Mouse (Mus musculus) left cerebral cortex, adult 18-20 months (tissue): Measurements from ENCODE around the gene Akap6. TPM values are rescaled to one million over a fixed set of nuclear protein-coding genes. Genes with fewer than 3 reads are reported as not detected.
A peak's percentile ranks its signal among the peaks of the same experiment; 100 is the strongest.

Experiments
- DNase-seq, 2 experiments: peaks; one replicate each; pipeline ENCODE4 v3.0.0; 2021 to 2022; ENCODE audit warnings: low spot score in 2 of 2, mixed read lengths in 1 of 2
- total RNA-seq, 2 experiments: library from RNA; stranded (reverse); gene quantifications; 2 replicates each; pipeline ENCODE4 v1.2.3; 2021

The Akap6 gene
- total RNA-seq, 2 experiments from 2014 or later: 159 to 164 TPM

DNA sequence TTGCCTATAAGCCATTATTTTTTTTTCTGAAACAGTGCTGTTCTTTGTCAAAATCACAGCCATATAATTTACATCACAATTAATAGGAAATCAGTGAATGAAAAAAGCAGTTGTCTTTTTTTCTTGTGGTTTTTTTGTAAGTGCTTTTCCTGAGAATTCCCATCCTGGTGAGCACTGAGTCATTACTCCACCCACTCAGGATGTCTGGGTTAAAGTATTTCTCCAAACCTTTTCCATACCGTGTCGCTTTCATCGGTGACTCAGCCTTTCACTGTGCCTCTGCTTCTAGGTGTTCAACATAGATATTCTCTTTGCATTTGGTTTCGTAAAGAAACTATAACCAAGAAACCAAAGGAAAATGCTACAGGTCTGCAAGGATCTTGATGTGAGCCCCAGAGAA is 328.1 kb downstream of the Akap6 start:
- peak in 1 of 2 experiments; percentile 26 for DNase-seq

GRCm38 (mm10) chr12:53028926-53029325 is 329.7 kb downstream of the Akap6 start:
- DNase-seq: peak; percentile 33 to 46

- DNase-seq: no peak
Observed at GRCm38 (mm10) chr12:53029910-53030309, 330.7 kb downstream of the Akap6 start.

- no peak for DNase-seq
Observed at GRCm38 (mm10) chr12:53032762-53033161, 333.6 kb downstream of the Akap6 start.

DNA sequence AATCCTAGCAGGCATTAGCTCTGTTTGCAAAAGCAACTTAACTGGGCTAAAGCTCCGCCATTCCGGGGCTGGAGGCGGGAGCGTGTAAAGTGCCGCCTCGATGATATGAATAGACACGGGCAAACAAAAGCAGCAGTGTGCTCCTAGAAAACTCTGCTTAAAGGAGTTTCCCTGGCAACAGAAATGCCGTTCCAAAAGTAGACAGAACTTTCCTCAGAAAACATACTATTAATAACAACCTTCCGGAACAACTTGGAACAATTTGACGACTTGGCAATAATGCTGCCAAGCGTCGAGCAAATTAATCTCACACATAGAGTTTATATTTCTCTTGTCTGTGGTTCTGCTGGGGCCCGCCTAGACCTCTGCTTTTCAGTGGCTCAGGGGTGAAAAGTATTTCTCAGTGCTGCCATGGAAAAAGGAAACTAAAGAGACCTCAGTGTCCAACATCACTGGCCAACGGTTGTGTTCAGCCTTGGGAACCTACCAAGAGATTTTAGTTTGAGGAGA is 334.3 kb downstream of the Akap6 start:
- DNase-seq: peak; percentile 70 to 82

DNA sequence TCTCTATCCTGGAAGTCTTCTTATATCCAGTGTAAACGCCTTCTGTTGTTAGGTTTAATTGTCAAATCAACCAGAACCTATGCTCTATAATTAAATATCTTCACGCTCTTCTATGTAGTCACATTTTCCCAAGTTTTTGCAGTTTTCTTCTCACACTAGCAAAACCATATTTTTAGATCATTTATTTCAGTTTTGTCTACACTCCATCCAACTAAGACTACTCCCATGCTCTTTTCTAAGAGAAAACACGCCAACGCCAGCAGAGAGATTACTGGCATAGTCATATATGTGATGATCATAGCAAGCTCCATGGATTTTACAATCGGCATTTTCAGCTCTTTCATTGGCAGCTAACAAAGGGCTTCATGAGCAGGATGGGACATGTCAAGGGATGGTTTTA is 341.5 kb downstream of the Akap6 start:
- DNase-seq: no peak

DNA sequence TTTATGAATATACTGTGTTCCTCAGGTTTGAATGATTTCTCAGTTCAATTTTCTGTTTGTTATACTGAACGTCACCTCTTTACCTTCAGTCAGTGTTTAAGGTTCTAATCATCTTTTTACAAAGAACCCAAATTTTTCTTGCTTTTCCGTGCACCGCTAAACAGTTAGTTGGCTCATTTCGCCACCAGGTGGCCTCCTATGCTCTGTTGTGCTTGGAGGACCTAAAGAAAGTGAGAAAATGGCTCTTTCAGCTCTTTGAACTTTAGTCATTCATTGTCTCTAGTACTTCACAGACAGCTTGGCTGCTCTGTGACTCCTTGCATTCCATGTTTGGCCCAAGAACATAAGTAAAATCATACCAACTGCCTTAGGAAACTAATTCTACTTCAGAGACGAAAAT is 343.6 kb downstream of the Akap6 start:
- DNase-seq: no peak

DNA sequence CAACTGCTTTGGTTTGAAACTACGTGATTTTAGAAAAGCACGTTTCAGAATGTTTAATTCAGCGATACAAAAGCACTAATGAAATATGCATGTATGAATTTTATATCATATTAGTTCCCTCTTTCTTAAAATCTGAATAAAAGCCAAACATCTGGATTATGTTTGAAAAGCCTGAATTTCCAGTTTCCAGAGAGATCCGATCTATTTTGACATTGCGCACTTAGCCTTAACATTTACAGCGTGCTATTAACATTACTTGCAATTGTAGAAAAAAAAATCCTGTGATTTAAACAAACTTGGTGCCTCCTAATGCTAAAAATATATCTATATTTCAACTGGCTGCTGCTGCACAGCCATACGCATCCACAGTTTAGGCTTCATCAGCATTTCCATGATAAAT is 358.4 kb downstream of the Akap6 start:
- no peak for DNase-seq

GRCm38 (mm10) chr12:53060903-53061302 is 361.7 kb downstream of the Akap6 start:
- DNase-seq: no peak

DNA sequence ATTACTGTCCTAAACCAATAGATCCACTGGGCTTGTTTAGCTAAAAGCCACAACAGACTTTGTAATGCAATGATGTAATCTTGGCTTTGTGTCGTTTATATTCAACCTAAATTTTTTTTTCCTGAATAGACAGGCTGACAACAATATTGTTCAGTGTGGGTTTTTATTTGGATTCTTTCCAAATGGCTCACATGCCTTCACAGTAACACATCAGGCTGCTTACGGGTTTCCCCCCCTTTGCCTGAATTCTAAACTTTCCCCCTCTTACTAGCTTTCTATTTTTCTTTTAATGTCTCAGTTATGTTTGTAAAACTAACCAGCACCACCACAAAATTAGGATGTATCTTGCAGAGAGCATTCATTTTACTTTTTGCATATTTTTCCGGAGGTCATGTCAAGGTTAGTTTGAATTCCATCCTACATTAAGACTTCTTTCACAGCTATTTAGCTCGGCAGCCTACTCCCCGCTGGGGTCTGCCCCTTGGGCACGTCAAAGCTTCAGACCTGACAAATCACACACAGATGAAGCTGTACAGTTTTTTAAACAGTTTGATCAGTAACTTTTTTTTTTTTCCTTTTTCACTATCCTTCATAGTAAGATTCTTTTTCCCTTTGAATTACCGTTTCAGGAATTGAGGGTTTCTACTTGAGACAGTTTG is 362.4 kb downstream of the Akap6 start:
- DNase-seq: no peak

GRCm38 (mm10) chr12:53063003-53063402 is 363.8 kb downstream of the Akap6 start:
- DNase-seq: no peak

DNA sequence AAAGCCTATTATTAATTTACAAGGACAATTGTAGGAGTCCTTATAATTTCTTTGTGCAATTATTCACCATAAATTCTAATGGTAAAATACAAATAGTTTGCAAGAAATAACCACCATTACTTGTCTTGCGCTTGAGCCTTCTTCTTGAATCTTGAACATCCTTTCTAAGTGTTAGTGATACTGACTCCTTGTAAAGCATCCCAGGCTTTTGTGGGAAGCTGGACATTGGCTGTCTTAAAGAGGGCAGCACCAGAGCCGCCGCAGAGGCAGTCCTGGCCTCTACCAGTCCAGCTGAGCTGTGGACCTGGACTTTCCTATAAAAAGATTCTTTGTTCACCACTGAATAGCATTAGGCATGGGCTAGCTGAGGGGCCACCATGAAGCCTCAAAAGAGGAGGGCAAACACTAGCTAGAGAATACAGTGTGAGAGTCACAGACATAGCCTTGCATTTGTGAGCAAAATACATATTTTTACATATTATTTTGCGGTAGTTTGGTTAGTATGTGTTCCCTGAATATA is 365.1 kb downstream of the Akap6 start:
- no peak for DNase-seq

DNA sequence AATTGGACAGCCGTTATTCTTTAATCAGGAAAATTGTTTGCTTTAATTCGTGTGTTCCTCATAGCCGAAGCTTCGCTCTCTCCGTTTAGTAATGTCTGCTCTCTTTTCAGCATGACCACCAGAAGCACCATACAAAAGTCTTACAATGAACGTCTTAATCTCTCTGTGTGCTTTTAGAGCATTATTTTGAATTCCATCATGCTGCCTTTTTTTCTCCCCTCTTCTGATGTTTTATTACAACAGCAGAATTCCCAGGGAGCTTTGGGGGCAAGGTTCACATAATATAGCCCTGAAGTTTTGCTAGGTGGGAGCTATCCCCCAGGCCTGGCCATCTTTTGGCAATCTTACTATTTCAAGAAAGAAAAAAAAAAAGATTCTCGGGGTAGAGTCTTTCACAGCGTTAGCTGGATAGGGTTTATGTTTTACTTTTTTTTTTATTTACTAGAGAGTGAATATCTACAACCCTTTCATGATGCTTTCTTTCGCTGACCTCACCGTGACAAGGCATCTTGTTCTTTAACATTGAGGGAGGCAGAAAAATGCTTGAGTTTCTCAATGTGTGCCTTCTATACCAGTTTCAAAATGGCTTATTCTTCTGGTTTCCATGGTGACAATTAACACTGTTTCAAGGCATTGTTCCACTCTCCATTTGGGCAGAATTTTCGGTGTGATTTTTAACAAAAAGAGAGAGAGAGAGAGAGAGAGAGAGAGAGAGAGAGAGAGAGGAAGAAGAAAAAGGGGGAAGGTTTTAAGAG is 366.0 kb downstream of the Akap6 start:
- no peak for DNase-seq

DNA sequence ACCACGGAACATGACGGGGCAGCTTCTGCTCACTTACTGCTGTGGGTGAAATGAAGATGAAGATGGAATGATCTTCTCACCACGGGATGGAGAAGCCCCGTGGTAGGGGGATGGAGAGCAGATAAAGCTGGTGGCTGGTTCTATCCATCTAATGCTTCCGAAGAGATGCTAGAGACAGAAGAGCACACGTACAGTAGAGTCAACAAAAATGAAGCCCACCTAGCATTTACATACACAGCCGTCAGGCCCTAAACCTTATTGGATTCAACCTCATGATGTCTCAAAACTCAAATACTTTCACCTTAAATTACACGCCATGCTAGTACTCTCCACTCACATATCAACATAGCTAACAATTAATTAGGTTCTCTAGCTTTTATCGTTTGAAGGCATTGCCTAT is 367.1 kb downstream of the Akap6 start:
- no peak for DNase-seq

- no peak for DNase-seq
Observed at GRCm38 (mm10) chr12:53070907-53071306, 371.7 kb downstream of the Akap6 start.

DNA sequence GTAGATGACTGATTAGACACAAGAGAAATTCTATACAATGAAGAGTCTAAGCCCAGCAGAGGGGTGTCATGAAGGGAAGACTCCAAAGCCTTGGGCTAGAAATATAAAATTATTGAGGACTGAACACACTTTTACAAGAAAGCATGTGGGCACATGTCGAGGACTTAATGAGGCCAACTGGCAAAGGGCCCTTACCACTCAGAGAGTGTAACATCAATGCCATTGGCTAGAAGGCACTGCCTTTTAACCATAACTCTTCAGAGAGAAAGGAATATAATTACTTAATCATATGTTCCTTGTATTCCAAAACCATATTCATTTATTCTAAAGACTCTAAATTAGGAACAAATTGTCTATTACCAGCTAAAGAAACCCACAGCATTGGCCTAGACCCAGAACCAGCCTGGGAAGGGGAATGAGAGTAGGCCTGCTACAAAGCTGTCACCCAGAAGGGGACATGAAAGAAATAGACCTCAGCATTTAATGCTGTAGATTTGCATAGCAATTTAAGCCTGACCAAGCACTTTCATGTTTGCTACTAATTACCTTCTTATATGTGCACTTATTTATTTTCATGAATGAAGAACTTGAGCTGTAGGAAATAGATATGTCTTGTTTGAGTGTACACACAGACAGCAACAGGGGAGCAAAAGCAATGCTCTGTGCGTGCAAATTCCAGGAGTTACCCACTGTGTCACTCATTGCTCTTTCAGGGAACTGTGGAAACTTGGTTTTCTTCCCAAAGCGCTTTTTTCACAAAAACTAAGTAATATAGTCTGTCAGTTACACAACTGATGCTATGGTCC is 377.6 kb downstream of the Akap6 start:
- DNase-seq: no peak

- no peak for DNase-seq
Observed at GRCm38 (mm10) chr12:53085789-53086188, 386.6 kb downstream of the Akap6 start.

GRCm38 (mm10) chr12:53112276-53112675 is 413.1 kb downstream of the Akap6 start:
- no peak for DNase-seq

GRCm38 (mm10) chr12:53119352-53119751 is 420.2 kb downstream of the Akap6 start:
- DNase-seq: no peak

- peak; percentile 21 to 23 for DNase-seq
Observed at GRCm38 (mm10) chr12:53124131-53124530, 424.9 kb downstream of the Akap6 start.

- no peak for DNase-seq
Observed at GRCm38 (mm10) chr12:53124696-53125095, 425.5 kb downstream of the Akap6 start.

DNA sequence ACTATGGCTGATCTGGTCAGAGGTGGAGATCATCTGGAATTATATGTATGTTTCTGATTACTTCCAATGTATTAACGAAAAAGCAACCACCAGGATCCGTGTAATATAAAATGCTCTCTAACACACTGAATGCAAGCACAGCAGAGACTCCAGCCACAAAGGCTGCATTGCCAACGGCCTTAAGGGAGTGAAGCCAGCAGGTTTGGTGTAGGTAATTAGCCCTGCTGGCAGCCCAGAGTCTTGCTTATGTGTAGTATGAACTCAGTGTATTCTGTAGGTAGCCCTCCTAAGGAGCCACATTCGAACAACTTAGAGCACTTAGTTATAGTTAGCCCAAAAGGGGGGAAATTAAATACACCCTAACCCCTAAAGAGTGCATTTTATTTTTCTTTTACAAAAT is 426.1 kb downstream of the Akap6 start:
- DNase-seq: no peak
